Mouse (Mus musculus) liver, postnatal 0 days (tissue): ENCODE measurements around the gene Ltbp1.

Experiments used
- CTCF ChIP-seq: sonication (generic); IDR thresholded peaks from 2 replicates; pipeline ENCODE4 v1.5.1; 2016; ENCODE audit warnings: antibody characterized with exemption, low read depth
- EP300 ChIP-seq: IDR thresholded peaks from 2 replicates; pipeline ENCODE4 v1.6.1; 2016; ENCODE audit warnings: antibody characterized with exemption, low read depth, mild to moderate bottlenecking

DNA sequence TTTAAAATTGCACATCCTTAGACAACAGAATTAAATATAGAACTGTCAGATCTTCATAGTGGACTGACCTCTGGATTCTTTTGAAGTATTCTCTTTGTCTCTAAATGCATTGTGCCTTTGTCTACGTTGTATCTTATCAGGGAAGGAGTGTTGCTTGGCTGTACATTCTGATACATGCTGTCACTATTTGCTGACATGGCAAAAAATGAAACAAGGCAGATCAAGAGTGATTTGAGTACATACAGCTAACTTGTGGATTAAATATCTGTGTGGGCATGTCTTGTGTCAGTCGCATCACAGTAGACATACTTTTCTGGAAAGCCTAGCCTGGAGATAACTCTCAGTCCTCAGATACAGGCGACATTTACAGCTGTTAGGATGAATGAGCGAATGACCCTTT, 335.9 kb downstream of the Ltbp1 start:
- no peak for TF ChIP-seq CTCF
- TF ChIP-seq EP300 = no peak
